Mouse (Mus musculus): ENCODE measurements at regions not wholly inside any gene's neighbourhood (a gene's known extent, or its start where the extent isn't known, plus 50 kb on each side); places are given as distances from the start of the nearest gene placed in this dataset.
A peak's percentile ranks its signal among the peaks of the same experiment; 100 is the strongest.
"Not testable (repeated sequence)": the region's sequence is repeated elsewhere in the genome, so short reads cannot be mapped to it uniquely, and the experiment has no call there.

GRCm38 (mm10) chr1:124517543-124518171 is 472.3 kb upstream of the Dpp10 start:
- intact Hi-C loops (cut with DNase I), result no loop called here
- peak; percentile 41 to 65 for DNase-seq (ENCODE audit: low spot score in 2 of 2)

GRCm38 (mm10) chr1:124510492-124510891 is 465.1 kb upstream of the Dpp10 start:
- intact Hi-C loops (cut with DNase I), result no loop called here
- peak in 1 of 2 experiments; percentile 67 for DNase-seq (ENCODE audit: low spot score in 2 of 2)

GRCm38 (mm10) chr1:124488456-124488855 is 443.1 kb upstream of the Dpp10 start:
- DNase-seq (ENCODE audit: low spot score in 2 of 2), result no peak
- intact Hi-C loops (cut with DNase I), result no loop called here

GRCm38 (mm10) chr1:124487965-124488364 is 442.6 kb upstream of the Dpp10 start:
- no peak for DNase-seq (ENCODE audit: low spot score in 2 of 2)
- intact Hi-C loops (cut with DNase I), result no loop called here

- DNase-seq (ENCODE audit: low spot score in 2 of 2), result peak in 1 of 2 experiments; percentile 21
- intact Hi-C loops (cut with DNase I), result no loop called here
These were observed 404.8 kb upstream of the Dpp10 start for GRCm38 (mm10) chr1:124450128-124450527.

- peak in 1 of 2 experiments; percentile 51 for DNase-seq (ENCODE audit: low spot score in 2 of 2)
- intact Hi-C loops (cut with DNase I), result no loop called here
These were observed 394.2 kb upstream of the Dpp10 start for GRCm38 (mm10) chr1:124439526-124439925.

GRCm38 (mm10) chr1:124435850-124436249 is 390.5 kb upstream of the Dpp10 start:
- DNase-seq (ENCODE audit: low spot score in 2 of 2), result no peak
- intact Hi-C loops (cut with DNase I), result no loop called here

- no peak for DNase-seq (ENCODE audit: low spot score in 2 of 2)
- intact Hi-C loops (cut with DNase I), result no loop called here
These were observed 384.2 kb upstream of the Dpp10 start for GRCm38 (mm10) chr1:124429583-124429982.

GRCm38 (mm10) chr1:124416762-124417161 is 371.4 kb upstream of the Dpp10 start:
- intact Hi-C loops (cut with DNase I), result no loop called here
- DNase-seq (ENCODE audit: low spot score in 2 of 2), result peak in 1 of 2 experiments; percentile 35

GRCm38 (mm10) chr1:124410236-124410635 is 364.9 kb upstream of the Dpp10 start:
- intact Hi-C loops (cut with DNase I), result no loop called here
- DNase-seq (ENCODE audit: low spot score in 2 of 2), result no peak

- intact Hi-C loops (cut with DNase I), result no loop called here
- peak in 1 of 2 experiments; percentile 18 for DNase-seq (ENCODE audit: low spot score in 2 of 2)
These were observed 364.4 kb upstream of the Dpp10 start for GRCm38 (mm10) chr1:124409781-124410180.

GRCm38 (mm10) chr1:124369604-124370003 is 324.2 kb upstream of the Dpp10 start:
- peak in 1 of 2 experiments; percentile 57 for DNase-seq (ENCODE audit: low spot score in 2 of 2)
- intact Hi-C loops (cut with DNase I), result no loop called here

GRCm38 (mm10) chr1:124348491-124348890 is 303.1 kb upstream of the Dpp10 start:
- intact Hi-C loops (cut with DNase I); DNase-seq (ENCODE audit: low spot score in 2 of 2): not testable (repeated sequence)

GRCm38 (mm10) chr1:124339444-124339843 is 294.1 kb upstream of the Dpp10 start:
- DNase-seq (ENCODE audit: low spot score in 2 of 2), result peak in 1 of 2 experiments; percentile 35
- intact Hi-C loops (cut with DNase I), result no loop called here

GRCm38 (mm10) chr1:124338648-124339047 is 293.3 kb upstream of the Dpp10 start:
- intact Hi-C loops (cut with DNase I), result no loop called here
- no peak for DNase-seq (ENCODE audit: low spot score in 2 of 2)

- DNase-seq (ENCODE audit: low spot score in 2 of 2), result peak in 1 of 2 experiments; percentile 28
- intact Hi-C loops (cut with DNase I), result no loop called here
These were observed 286.9 kb upstream of the Dpp10 start for GRCm38 (mm10) chr1:124332294-124332693.
